In genomic region chr5:149537796-149538511, GRCm38 (mm10) we compare ENCODE assay signal across 9 mouse cellular contexts. TPM values are rescaled to one million over a fixed set of nuclear protein-coding genes. Genes with fewer than 3 reads are reported as not detected.
DNase-seq lines count a peak whose midpoint lies in the region; ATAC-seq and TF ChIP-seq lines count a peak whose summit lies in the region.
"Had no signal": no experiment of that assay in that cellular context is flagged by ENCODE, and none has a peak within 500 bp of the region (broad histone marks: within the 10 kb centered on the region; RNA-seq: fewer than 3 reads in every experiment).

No protein-coding gene starts in this region.

- H3K4me1 ChIP-seq in heart, embryonic 14.5 days (ENCODE audit: control insufficient read depth in 2 of 2, insufficient read depth in 2 of 2, low read length in 2 of 2) = peaks cover 8 to 10% of the 10 kb centered on the region in 2 experiments
- peaks cover 13% of the 10 kb centered on the region for H3K4me1 ChIP-seq in midbrain, embryonic 10.5 days

- no peak for TF ChIP-seq CTCF in brain, embryonic 14.5 days (IDR thresholded peaks at IDR 0.05; ENCODE audit: borderline replicate concordance, extremely low read depth, insufficient read depth, insufficient read length)

- no peaks in the 10 kb centered on the region for H3K27me3 ChIP-seq in heart, embryonic 14.5 days (ENCODE audit: control insufficient read depth, insufficient read depth, low read length)
- no peaks in the 10 kb centered on the region for H3K27me3 ChIP-seq in midbrain, embryonic 10.5 days (ENCODE audit: low read depth, poor library complexity, severe bottlenecking)
- H3K27me3 ChIP-seq: CH12.LX had no signal

- H3K9me3 ChIP-seq in heart, embryonic 14.5 days (ENCODE audit: control insufficient read depth, low read length) = no peaks in the 10 kb centered on the region
- H3K9me3 ChIP-seq in midbrain, embryonic 10.5 days (replicated peaks) = no peaks in the 10 kb centered on the region

- H3K9ac ChIP-seq in heart, embryonic 14.5 days (ENCODE audit: low read length) = peak overlapping the region; percentile 10; the same call in 1 of the 2 replicates

- no peak overlapping the region for H3K27ac ChIP-seq in heart, embryonic 14.5 days (replicated peaks in 1 of 2; ENCODE audit: control insufficient read depth in 1 of 2, insufficient read depth in 1 of 2, low read depth in 2 of 2, low read length in 2 of 2)
- H3K27ac ChIP-seq in midbrain, embryonic 10.5 days (replicated peaks) = 0 out of 2 replicates have a peak overlapping the region, but pooled peaks have one; percentile 3

- no peak for TF ChIP-seq POLR2A in brain, embryonic 14.5 days (IDR thresholded peaks at IDR 0.05; ENCODE audit: borderline replicate concordance, extremely low read depth, insufficient read depth, insufficient read length, poor library complexity, severe bottlenecking)

- no peak for DNase-seq in heart, adult 9 months (ENCODE audit: low spot score in 2 of 2)
- DNase-seq in brain, embryonic 14.5 days (ENCODE audit: low read depth) = peak; percentile 88
- DNase-seq in frontal cortex, postnatal 36 days (ENCODE audit: low spot score in 2 of 2) = peak; percentile 49 to 70
- DNase-seq in midbrain, embryonic 10.5 days (ENCODE audit: low spot score) = no peak
- DNase-seq in natural killer cell, adult 2 months (ENCODE audit: low spot score in 2 of 2) = no peak
- DNase-seq in urinary bladder, postnatal 14 days (ENCODE audit: low spot score) = no peak
- DNase-seq in adrenal gland, postnatal 36 days = no peak

- no peak for ATAC-seq in heart, embryonic 14.5 days (ENCODE audit: insufficient number of reproducible peaks, insufficient read depth, low FRiP score, low read depth)

- 19% methylated on average over 16 of the region's 16 CpGs for WGBS in heart, embryonic 14.5 days
- WGBS in midbrain, embryonic 10.5 days = 69% methylated on average over 16 of the region's 16 CpGs

- peak overlapping the region; percentile 6 to 12; a peak in 2 of 4 replicates for H3K4me3 ChIP-seq in heart, embryonic 14.5 days (ENCODE audit: control insufficient read depth in 1 of 2, insufficient read depth in 1 of 2, low read depth in 1 of 2, low read length in 2 of 2)
- H3K4me3 ChIP-seq in midbrain, embryonic 10.5 days = no peak overlapping the region

- no peaks in the 10 kb centered on the region for H3K36me3 ChIP-seq in heart, embryonic 14.5 days (ENCODE audit: control insufficient read depth, insufficient read depth, low read length)
- no peaks in the 10 kb centered on the region for H3K36me3 ChIP-seq in midbrain, embryonic 10.5 days

- H3K4me2 ChIP-seq in heart, embryonic 14.5 days (ENCODE audit: low read length) = peak overlapping the region; percentile 59

RNA-seq across cellular contexts. Expression of gene Wdr95, which starts 9.5 kb away (rescaled TPM):
- not detected in 2 replicates for polyA plus RNA-seq in heart, embryonic 14.5 days (2014; fragmentation: Nextera tagmentation; extraction: Ambion mirVana)
- polyA plus RNA-seq in brain, embryonic 14.5 days (2012; rRNA removed) = 0.37 and 0.42 TPM in 2 replicates
- polyA plus RNA-seq in midbrain, embryonic 10.5 days (2016; fragmentation: Nextera tagmentation; extraction: Ambion mirVana) = not detected in 2 replicates
- total RNA-seq in adrenal gland, postnatal 36 days (2021) = not detected
- total RNA-seq: CH12.LX had no signal

Comparison
In these comparisons a context has a peak if more than half of its experiments do, and no peak if none do; other contexts are left out.
1. DNase-seq: peak in brain, embryonic 14.5 days (single experiment) and frontal cortex, postnatal 36 days (2 of 2); none in heart, adult 9 months (0 of 2), midbrain, embryonic 10.5 days (single experiment), natural killer cell, adult 2 months (0 of 2), urinary bladder, postnatal 14 days (single experiment) and adrenal gland, postnatal 36 days (0 of 2).